Mouse (Mus musculus): ENCODE measurements around the gene Zfp963. TPM values are rescaled to one million over a fixed set of nuclear protein-coding genes. Genes with fewer than 3 reads are reported as not detected.

Gene Zfp963
- 4.8 TPM for polyA plus RNA-seq (2015; fragmentation: Illumina TruSeq; extraction: RNeasy Lipid Tissue Mini Kit (QIAGEN cat#74804); ENCODE audit: low read depth, low replicate concordance)

GRCm38 (mm10) chr8:69749544-69750454 is at the start of gene Zfp963:
TSS of gene Zfp963 (minus strand) at chr8:69749970.

DNA sequence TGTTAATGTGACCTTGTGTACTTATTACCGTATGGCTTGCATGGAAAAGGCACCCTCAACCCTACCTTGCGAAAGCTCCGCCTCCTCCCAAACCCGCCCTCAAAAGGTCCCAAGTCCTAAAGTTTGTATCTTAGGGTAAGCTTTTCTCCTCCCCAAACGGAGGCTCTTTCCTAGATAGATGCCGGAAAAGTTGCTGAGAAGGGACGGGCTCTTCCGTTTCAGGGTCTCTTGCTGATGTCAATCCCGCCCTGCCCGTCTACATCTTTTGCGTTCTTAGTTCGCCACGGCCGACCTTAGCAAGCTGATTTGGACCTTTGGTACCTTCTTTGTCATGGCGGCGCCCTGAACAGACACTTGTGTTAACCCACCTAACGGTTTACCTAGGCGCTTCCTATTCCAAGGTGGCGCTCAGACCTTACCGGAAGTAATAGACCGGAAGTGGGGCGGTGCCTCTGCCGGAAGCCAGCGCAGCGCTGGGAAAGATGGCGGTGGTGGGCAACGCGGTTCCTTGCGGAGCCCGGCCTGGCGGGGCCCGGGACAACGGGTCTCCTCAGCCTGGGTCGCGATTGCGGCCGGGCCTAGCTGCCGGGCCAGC is 41.1 kb upstream of the Zfp963 start, which contains the start of the genes Atp13a1 and Zfp866:
TSS of gene Atp13a1 (plus strand) at position 391 of the 595 bp plus-strand sequence.
TSS of gene Zfp866 (minus strand) at position 406 of the 595 bp plus-strand sequence.

DNA sequence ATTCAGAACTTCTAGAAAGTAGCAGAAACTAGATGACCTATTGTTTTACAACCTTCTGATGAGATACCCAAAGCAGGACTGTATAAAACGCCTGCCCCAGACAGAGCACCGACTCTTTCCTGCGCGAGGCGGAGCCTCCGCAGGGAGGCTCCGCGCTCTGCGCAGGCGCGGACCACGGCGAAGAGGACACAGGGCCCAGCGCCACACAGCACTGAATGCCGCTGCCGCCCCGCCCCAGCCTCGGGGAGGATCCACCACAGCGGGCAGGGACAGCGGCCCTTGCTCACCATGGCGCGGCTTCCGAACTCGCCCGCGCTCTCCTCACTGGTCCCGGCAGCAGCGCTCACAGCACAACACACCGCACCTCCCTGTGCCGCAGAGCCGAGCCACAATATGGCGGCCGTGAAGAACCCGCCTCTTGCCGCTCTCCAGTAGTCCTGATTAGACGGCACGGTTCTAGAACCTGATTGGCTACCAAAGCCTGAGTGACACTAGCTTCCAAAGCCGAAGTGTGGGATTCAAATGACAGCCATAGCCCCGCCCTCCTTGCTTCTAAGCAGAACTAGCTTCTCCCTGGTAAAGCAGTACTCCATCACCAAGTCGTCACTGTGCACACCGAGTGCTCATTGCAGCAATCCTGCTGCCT is 24.9 kb upstream of the Zfp963 start, which contains the start of gene Gm20422:
TSS of gene Gm20422 (minus strand) at position 384 of the 646 bp plus-strand sequence.

GRCm38 (mm10) chr8:69710624-69711023 is 39.1 kb downstream of the Zfp963 start, which contains the start of gene Zfp869:
TSS of gene Zfp869 (minus strand) at chr8:69710724.

Other genes with a start within 250 kb of the Zfp963 start
- 0.18 TPM for gene Gm7697, start 227.0 kb downstream of the Zfp963 start, polyA plus RNA-seq (2015; fragmentation: Illumina TruSeq; extraction: RNeasy Lipid Tissue Mini Kit (QIAGEN cat#74804); ENCODE audit: low read depth, low replicate concordance)
- gene Zfp868, start 124.4 kb downstream of the Zfp963 start, polyA plus RNA-seq (2015; fragmentation: Illumina TruSeq; extraction: RNeasy Lipid Tissue Mini Kit (QIAGEN cat#74804); ENCODE audit: low read depth, low replicate concordance) = 20.2 TPM
- gene Zfp964, start 95.5 kb downstream of the Zfp963 start, polyA plus RNA-seq (2015; fragmentation: Illumina TruSeq; extraction: RNeasy Lipid Tissue Mini Kit (QIAGEN cat#74804); ENCODE audit: low read depth, low replicate concordance) = 4.7 TPM
- gene Zfp869, start 39.2 kb downstream of the Zfp963 start, polyA plus RNA-seq (2015; fragmentation: Illumina TruSeq; extraction: RNeasy Lipid Tissue Mini Kit (QIAGEN cat#74804); ENCODE audit: low read depth, low replicate concordance) = 26.2 TPM
- gene Gm20422, start 24.9 kb upstream of the Zfp963 start, polyA plus RNA-seq (2015; fragmentation: Illumina TruSeq; extraction: RNeasy Lipid Tissue Mini Kit (QIAGEN cat#74804); ENCODE audit: low read depth, low replicate concordance) = 1.0 TPM
- gene Atp13a1, start 41.2 kb upstream of the Zfp963 start, polyA plus RNA-seq (2015; fragmentation: Illumina TruSeq; extraction: RNeasy Lipid Tissue Mini Kit (QIAGEN cat#74804); ENCODE audit: low read depth, low replicate concordance) = 25.3 TPM
- gene Zfp866, start 41.2 kb upstream of the Zfp963 start, polyA plus RNA-seq (2015; fragmentation: Illumina TruSeq; extraction: RNeasy Lipid Tissue Mini Kit (QIAGEN cat#74804); ENCODE audit: low read depth, low replicate concordance) = 21.1 TPM
- gene Gmip, start 58.7 kb upstream of the Zfp963 start, polyA plus RNA-seq (2015; fragmentation: Illumina TruSeq; extraction: RNeasy Lipid Tissue Mini Kit (QIAGEN cat#74804); ENCODE audit: low read depth, low replicate concordance) = 11.2 TPM
- gene Lpar2, start 72.5 kb upstream of the Zfp963 start, polyA plus RNA-seq (2015; fragmentation: Illumina TruSeq; extraction: RNeasy Lipid Tissue Mini Kit (QIAGEN cat#74804); ENCODE audit: low read depth, low replicate concordance) = 0.27 TPM
- gene Pbx4, start 82.5 kb upstream of the Zfp963 start, polyA plus RNA-seq (2015; fragmentation: Illumina TruSeq; extraction: RNeasy Lipid Tissue Mini Kit (QIAGEN cat#74804); ENCODE audit: low read depth, low replicate concordance) = 23.2 TPM
- gene Cilp2, start 137.7 kb upstream of the Zfp963 start, polyA plus RNA-seq (2015; fragmentation: Illumina TruSeq; extraction: RNeasy Lipid Tissue Mini Kit (QIAGEN cat#74804); ENCODE audit: low read depth, low replicate concordance) = 0.22 TPM
- not detected for gene Tssk6, start 152.2 kb upstream of the Zfp963 start, polyA plus RNA-seq (2015; fragmentation: Illumina TruSeq; extraction: RNeasy Lipid Tissue Mini Kit (QIAGEN cat#74804); ENCODE audit: low read depth, low replicate concordance)
- 228 TPM for gene Ndufa13, start 152.6 kb upstream of the Zfp963 start, polyA plus RNA-seq (2015; fragmentation: Illumina TruSeq; extraction: RNeasy Lipid Tissue Mini Kit (QIAGEN cat#74804); ENCODE audit: low read depth, low replicate concordance)
- 14.3 TPM for gene Yjefn3, start 152.7 kb upstream of the Zfp963 start, polyA plus RNA-seq (2015; fragmentation: Illumina TruSeq; extraction: RNeasy Lipid Tissue Mini Kit (QIAGEN cat#74804); ENCODE audit: low read depth, low replicate concordance)
- 17.6 TPM for gene Gatad2a, start 246.4 kb upstream of the Zfp963 start, polyA plus RNA-seq (2015; fragmentation: Illumina TruSeq; extraction: RNeasy Lipid Tissue Mini Kit (QIAGEN cat#74804); ENCODE audit: low read depth, low replicate concordance)